Mouse (Mus musculus): Measurements from ENCODE around the gene Pdxk. TPM values are rescaled to one million over a fixed set of nuclear protein-coding genes. Genes with fewer than 3 reads are reported as not detected.
A peak's percentile ranks its signal among the peaks of the same experiment; 100 is the strongest.
"Not testable (repeated sequence)": the region's sequence is repeated elsewhere in the genome, so short reads cannot be mapped to it uniquely, and the experiment has no call there.

The Pdxk gene
- total RNA-seq (2021) = 1 to 10 TPM; 5.1 to 6.6 TPM
- long read RNA-seq, experiment 1, partial matches to known transcripts = 0 of 5 reads
- long read RNA-seq, experiment 1, other reads (novel, unspliced or antisense) = 5 of 5 reads
- long read RNA-seq, experiment 2, partial matches to known transcripts = 0 of 5 reads
- long read RNA-seq, experiment 2, other reads (novel, unspliced or antisense) = 5 of 5 reads

GRCm38 (mm10) chr10:78464792-78465207 lies at the start of gene Pdxk:
Gene Pdxk, minus strand, starts transcription at chr10:78464975.
- intact Hi-C loops (cut with DNase I) = no loop called here
- DNase-seq = peak; percentile 94

- intact Hi-C loops (cut with DNase I) = no loop called here
Measured at GRCm38 (mm10) chr10:78502986-78503733, 38.4 kb upstream of the Pdxk start.

GRCm38 (mm10) chr10:78487431-78488086 lies 22.8 kb upstream of the Pdxk start:
- intact Hi-C loops (cut with DNase I) = loop anchor here (5.0 kb wide), 1 partner anchor 50 kb away; no protein-coding TSS in a partner anchor
- peak; percentile 73 to 79 for DNase-seq

More at GRCm38 (mm10) chr10:78502986-78503733, 38.4 kb upstream of the Pdxk start:
- DNase-seq = no peak

GRCm38 (mm10) chr10:78486871-78487270 lies 22.1 kb upstream of the Pdxk start:
- intact Hi-C loops (cut with DNase I) = loop anchor here (5.0 kb wide), 1 partner anchor 50 kb away; no protein-coding TSS in a partner anchor
- no peak for DNase-seq

GRCm38 (mm10) chr10:78485369-78485768 lies 20.6 kb upstream of the Pdxk start:
- DNase-seq = not testable (repeated sequence)
- intact Hi-C loops (cut with DNase I) = loop anchor here (5.0 kb wide), 1 partner anchor 48 kb away; no protein-coding TSS in a partner anchor

- DNase-seq = peak in 1 of 2 experiments; percentile 25
- intact Hi-C loops (cut with DNase I) = no loop called here
Measured at GRCm38 (mm10) chr10:78481928-78482499, 17.2 kb upstream of the Pdxk start.

- intact Hi-C loops (cut with DNase I) = no loop called here
- DNase-seq = no peak
Measured at GRCm38 (mm10) chr10:78480954-78481927, 16.5 kb upstream of the Pdxk start.

- no peak for DNase-seq
- intact Hi-C loops (cut with DNase I) = no loop called here
Measured at GRCm38 (mm10) chr10:78476821-78477220, 12.0 kb upstream of the Pdxk start.

GRCm38 (mm10) chr10:78474759-78475158 lies 10.0 kb upstream of the Pdxk start:
- no peak for DNase-seq
- intact Hi-C loops (cut with DNase I) = no loop called here

- no peak for DNase-seq
- intact Hi-C loops (cut with DNase I) = no loop called here
Measured at GRCm38 (mm10) chr10:78473434-78473833, 8.7 kb upstream of the Pdxk start.

- intact Hi-C loops (cut with DNase I) = no loop called here
- DNase-seq = no peak
Measured at GRCm38 (mm10) chr10:78472046-78472445, 7.3 kb upstream of the Pdxk start.

GRCm38 (mm10) chr10:78470582-78471313 lies 6.0 kb upstream of the Pdxk start:
- intact Hi-C loops (cut with DNase I) = no loop called here
- DNase-seq = no peak

- intact Hi-C loops (cut with DNase I) = no loop called here
- peak; percentile 46 to 58 for DNase-seq
Measured at GRCm38 (mm10) chr10:78467761-78468310, 3.1 kb upstream of the Pdxk start.

GRCm38 (mm10) chr10:78466647-78467046 lies 1.9 kb upstream of the Pdxk start:
- no peak for DNase-seq
- intact Hi-C loops (cut with DNase I) = no loop called here

GRCm38 (mm10) chr10:78465472-78465871 lies 697 bp upstream of the Pdxk start:
- DNase-seq = no peak
- intact Hi-C loops (cut with DNase I) = no loop called here

GRCm38 (mm10) chr10:78464201-78464791 lies 479 bp downstream of the Pdxk start:
- no peak for DNase-seq
- intact Hi-C loops (cut with DNase I) = no loop called here

- DNase-seq = no peak
- intact Hi-C loops (cut with DNase I) = no loop called here
Measured at GRCm38 (mm10) chr10:78463769-78464167, 1.0 kb downstream of the Pdxk start.

All from gastrocnemius, postnatal 36 days (tissue).